Mouse (Mus musculus): ENCODE measurements at regions not wholly inside any gene's neighbourhood (a gene's known extent, or its start where the extent isn't known, plus 50 kb on each side); places are given as distances from the start of the nearest gene placed in this dataset.

GRCm38 (mm10) chr12:32273474-32273873, 65.0 kb upstream of the Pik3cg start:
- WGBS = 89% methylated on average over 1 of the region's 1 CpGs
- H3K9ac ChIP-seq (ENCODE audit: low read length) = no peak overlapping the region
- DNase-seq (ENCODE audit: low spot score, missing footprints) = no peak
- no peak overlapping the region for H3K4me3 ChIP-seq (ENCODE audit: low read depth, low read length)
- H3K4me2 ChIP-seq = no peak overlapping the region
- H3K36me3 ChIP-seq (ENCODE audit: control insufficient read depth, insufficient read depth, low read length) = no peaks in the 10 kb centered on the region
- no peaks in the 10 kb centered on the region for H3K4me1 ChIP-seq (ENCODE audit: control insufficient read depth, insufficient read depth, low read length)
- H3K27ac ChIP-seq (ENCODE audit: low read depth, low read length) = no peak overlapping the region
- H3K27me3 ChIP-seq (ENCODE audit: control insufficient read depth, insufficient read depth, low read length) = no peaks in the 10 kb centered on the region
- no peak for ATAC-seq (ENCODE audit: low FRiP score)
- no peaks in the 10 kb centered on the region; the same call in 1 of the 2 replicates for H3K9me3 ChIP-seq (ENCODE audit: control insufficient read depth, low read length)

- H3K27ac ChIP-seq (ENCODE audit: low read depth, low read length) = no peak overlapping the region
- H3K9me3 ChIP-seq (ENCODE audit: control insufficient read depth, low read length) = no peaks in the 10 kb centered on the region
- no peaks in the 10 kb centered on the region for H3K4me1 ChIP-seq (ENCODE audit: control insufficient read depth, insufficient read depth, low read length)
- 81% methylated on average over 4 of the region's 4 CpGs for WGBS
- no peak overlapping the region for H3K4me2 ChIP-seq
- H3K4me3 ChIP-seq (ENCODE audit: low read depth, low read length) = no peak overlapping the region
- DNase-seq (ENCODE audit: low spot score, missing footprints) (no peak), ATAC-seq (ENCODE audit: low FRiP score) (no peak)
- no peak overlapping the region for H3K9ac ChIP-seq (ENCODE audit: low read length)
- H3K27me3 ChIP-seq (ENCODE audit: control insufficient read depth, insufficient read depth, low read length) = no peaks in the 10 kb centered on the region
- H3K36me3 ChIP-seq (ENCODE audit: control insufficient read depth, insufficient read depth, low read length) = no peaks in the 10 kb centered on the region
Measured at GRCm38 (mm10) chr12:32279861-32280260, 71.4 kb upstream of the Pik3cg start.

DNA sequence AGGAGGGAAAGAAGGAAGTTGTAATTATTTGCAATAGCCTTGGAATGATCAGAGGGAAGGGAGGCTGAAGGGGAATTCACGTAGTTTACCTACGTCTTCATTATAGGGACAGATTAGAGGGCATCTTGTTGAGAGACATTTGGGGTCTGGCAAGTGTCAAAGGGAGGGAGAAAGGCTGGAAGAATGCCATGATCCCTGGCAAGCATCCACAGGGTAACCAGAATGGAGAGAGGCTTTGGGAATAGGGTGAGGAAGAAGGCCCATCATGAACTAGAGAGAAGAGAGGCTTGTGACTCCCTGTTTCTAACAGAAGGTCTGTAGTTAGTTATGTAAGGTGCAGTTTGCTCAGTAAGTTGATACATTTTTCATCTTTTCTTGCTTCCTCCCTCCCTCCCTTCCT, 71.8 kb upstream of the Pik3cg start:
- no peak overlapping the region for H3K27ac ChIP-seq (ENCODE audit: low read depth, low read length)
- H3K9me3 ChIP-seq (ENCODE audit: control insufficient read depth, low read length) = no peaks in the 10 kb centered on the region
- no peak overlapping the region for H3K4me3 ChIP-seq (ENCODE audit: low read depth, low read length)
- no peaks in the 10 kb centered on the region for H3K36me3 ChIP-seq (ENCODE audit: control insufficient read depth, insufficient read depth, low read length)
- H3K9ac ChIP-seq (ENCODE audit: low read length) = no peak overlapping the region
- DNase-seq (ENCODE audit: low spot score, missing footprints) (no peak), ATAC-seq (ENCODE audit: low FRiP score) (no peak)
- WGBS = 81% methylated on average over 2 of the region's 2 CpGs
- H3K27me3 ChIP-seq (ENCODE audit: control insufficient read depth, insufficient read depth, low read length) = no peaks in the 10 kb centered on the region
- H3K4me2 ChIP-seq = no peak overlapping the region
- no peaks in the 10 kb centered on the region for H3K4me1 ChIP-seq (ENCODE audit: control insufficient read depth, insufficient read depth, low read length)

DNA sequence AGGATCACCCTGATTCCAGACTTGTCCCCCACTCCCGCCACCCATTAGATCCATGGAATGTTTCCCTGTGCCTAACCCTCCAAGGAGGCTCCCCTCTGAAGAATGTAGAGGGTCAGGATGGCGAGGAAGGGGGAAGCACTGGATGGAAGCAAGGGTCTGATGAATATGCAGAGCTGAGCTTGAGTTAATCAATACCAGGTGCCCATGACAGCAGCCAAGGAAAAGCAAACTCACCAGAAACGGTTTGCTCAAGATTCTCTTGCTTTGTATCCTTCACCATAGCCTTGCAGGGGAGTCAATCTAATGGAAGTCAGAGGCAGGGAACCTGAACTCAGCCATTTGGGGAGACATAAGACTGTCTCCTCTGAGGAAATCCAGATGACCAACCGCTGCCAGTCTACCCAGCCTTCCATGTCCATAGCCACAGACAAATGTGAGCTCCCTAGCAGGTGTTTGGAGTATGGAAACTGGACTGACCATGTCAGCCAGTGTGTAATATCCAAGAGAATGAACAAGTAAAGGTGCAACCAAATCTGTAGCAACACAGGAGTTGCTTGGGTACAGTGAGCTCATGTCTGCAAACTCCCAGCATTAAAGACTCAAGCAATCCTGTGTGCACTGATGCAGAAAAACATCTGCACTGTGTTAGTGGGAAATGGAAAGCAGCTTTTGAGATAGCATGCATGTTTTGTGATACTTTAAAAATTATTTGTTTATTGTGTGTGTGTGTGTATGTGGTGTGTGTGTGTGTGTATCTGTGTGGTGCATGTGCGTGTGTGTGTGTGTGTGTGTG, 74.1 kb upstream of the Pik3cg start:
- Histone ChIP-seq H3K9ac (ENCODE audit: low read length) (no peak overlapping the region), H3K4me3 (ENCODE audit: low read depth, low read length) (no peak overlapping the region), H3K9me3 (ENCODE audit: control insufficient read depth, low read length) (no peaks in the 10 kb centered on the region), H3K27ac (ENCODE audit: low read depth, low read length) (no peak overlapping the region), H3K36me3 (ENCODE audit: control insufficient read depth, insufficient read depth, low read length) (no peaks in the 10 kb centered on the region), H3K4me2 (no peak overlapping the region), H3K27me3 (ENCODE audit: control insufficient read depth, insufficient read depth, low read length) (no peaks in the 10 kb centered on the region), H3K4me1 (ENCODE audit: control insufficient read depth, insufficient read depth, low read length) (no peaks in the 10 kb centered on the region)
- no peak for DNase-seq (ENCODE audit: low spot score, missing footprints)
- WGBS = 68% methylated on average over 5 of the region's 5 CpGs
- ATAC-seq (ENCODE audit: low FRiP score) = no peak

GRCm38 (mm10) chr12:32285039-32285438, 76.6 kb upstream of the Pik3cg start:
- H3K27ac ChIP-seq (ENCODE audit: low read depth, low read length) = no peak overlapping the region
- no peaks in the 10 kb centered on the region for H3K4me1 ChIP-seq (ENCODE audit: control insufficient read depth, insufficient read depth, low read length)
- no peak overlapping the region for H3K4me3 ChIP-seq (ENCODE audit: low read depth, low read length)
- ATAC-seq (ENCODE audit: low FRiP score) (no peak), DNase-seq (ENCODE audit: low spot score, missing footprints) (no peak)
- no peak overlapping the region for H3K4me2 ChIP-seq
- no peaks in the 10 kb centered on the region for H3K27me3 ChIP-seq (ENCODE audit: control insufficient read depth, insufficient read depth, low read length)
- 76% methylated on average over 2 of the region's 2 CpGs for WGBS
- H3K9ac ChIP-seq (ENCODE audit: low read length) = no peak overlapping the region
- no peaks in the 10 kb centered on the region for H3K36me3 ChIP-seq (ENCODE audit: control insufficient read depth, insufficient read depth, low read length)
- H3K9me3 ChIP-seq (ENCODE audit: control insufficient read depth, low read length) = no peaks in the 10 kb centered on the region

DNA sequence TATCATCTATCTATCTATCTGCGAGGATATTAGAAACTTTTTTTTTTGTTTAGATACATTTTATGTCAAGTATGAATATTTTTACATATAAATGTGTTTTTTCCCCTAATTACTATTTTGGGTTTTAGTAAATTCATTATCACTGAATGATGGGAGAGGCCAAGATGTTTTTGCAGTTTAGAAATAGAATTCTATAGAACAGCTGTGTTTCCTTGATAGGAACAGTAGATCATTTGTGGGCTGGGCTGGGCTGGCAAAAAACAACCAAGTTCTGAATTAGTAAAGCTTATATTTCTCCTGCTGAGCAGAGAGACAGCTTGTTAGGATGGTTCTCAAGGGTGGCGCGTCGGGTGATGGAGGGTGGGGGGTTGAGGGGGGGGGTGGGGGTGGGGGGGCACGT, 78.2 kb upstream of the Pik3cg start:
- ATAC-seq (ENCODE audit: low FRiP score) (no peak), DNase-seq (ENCODE audit: low spot score, missing footprints) (no peak)
- WGBS = 31% methylated on average over 5 of the region's 5 CpGs
- Histone ChIP-seq H3K27me3 (ENCODE audit: control insufficient read depth, insufficient read depth, low read length) (no peaks in the 10 kb centered on the region), H3K9ac (ENCODE audit: low read length) (no peak overlapping the region), H3K4me2 (no peak overlapping the region), H3K36me3 (ENCODE audit: control insufficient read depth, insufficient read depth, low read length) (no peaks in the 10 kb centered on the region), H3K9me3 (ENCODE audit: control insufficient read depth, low read length) (no peaks in the 10 kb centered on the region), H3K4me3 (ENCODE audit: low read depth, low read length) (no peak overlapping the region), H3K27ac (ENCODE audit: low read depth, low read length) (no peak overlapping the region), H3K4me1 (ENCODE audit: control insufficient read depth, insufficient read depth, low read length) (no peaks in the 10 kb centered on the region)

DNA sequence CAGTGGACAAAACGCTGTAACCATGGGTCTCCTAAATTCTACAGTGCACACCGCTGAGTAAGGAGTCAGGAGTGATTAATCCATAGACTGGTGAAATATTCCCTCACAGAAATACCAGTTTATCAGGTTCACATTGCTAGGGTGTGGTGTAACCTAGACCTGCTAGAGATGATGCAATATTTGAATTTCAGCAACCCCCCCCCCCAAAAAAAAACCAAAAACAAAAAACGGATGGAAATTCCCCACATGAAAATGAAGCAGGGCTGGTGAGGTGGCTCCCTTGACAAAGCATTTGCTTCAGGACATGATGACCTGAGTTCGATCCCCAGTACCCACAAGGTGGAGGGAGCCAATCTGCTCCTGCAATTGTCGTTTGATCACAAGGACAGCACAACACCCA, 82.7 kb upstream of the Pik3cg start:
- DNase-seq (ENCODE audit: low spot score, missing footprints) (no peak), ATAC-seq (ENCODE audit: low FRiP score) (no peak)
- H3K4me3 ChIP-seq (ENCODE audit: low read depth, low read length) = no peak overlapping the region
- no peaks in the 10 kb centered on the region for H3K27me3 ChIP-seq (ENCODE audit: control insufficient read depth, insufficient read depth, low read length)
- no peaks in the 10 kb centered on the region for H3K36me3 ChIP-seq (ENCODE audit: control insufficient read depth, insufficient read depth, low read length)
- WGBS = 85% methylated on average over 5 of the region's 5 CpGs
- no peaks in the 10 kb centered on the region for H3K9me3 ChIP-seq (ENCODE audit: control insufficient read depth, low read length)
- H3K9ac ChIP-seq (ENCODE audit: low read length) = no peak overlapping the region
- no peak overlapping the region for H3K27ac ChIP-seq (ENCODE audit: low read depth, low read length)
- H3K4me1 ChIP-seq (ENCODE audit: control insufficient read depth, insufficient read depth, low read length) = no peaks in the 10 kb centered on the region
- H3K4me2 ChIP-seq = no peak overlapping the region

DNA sequence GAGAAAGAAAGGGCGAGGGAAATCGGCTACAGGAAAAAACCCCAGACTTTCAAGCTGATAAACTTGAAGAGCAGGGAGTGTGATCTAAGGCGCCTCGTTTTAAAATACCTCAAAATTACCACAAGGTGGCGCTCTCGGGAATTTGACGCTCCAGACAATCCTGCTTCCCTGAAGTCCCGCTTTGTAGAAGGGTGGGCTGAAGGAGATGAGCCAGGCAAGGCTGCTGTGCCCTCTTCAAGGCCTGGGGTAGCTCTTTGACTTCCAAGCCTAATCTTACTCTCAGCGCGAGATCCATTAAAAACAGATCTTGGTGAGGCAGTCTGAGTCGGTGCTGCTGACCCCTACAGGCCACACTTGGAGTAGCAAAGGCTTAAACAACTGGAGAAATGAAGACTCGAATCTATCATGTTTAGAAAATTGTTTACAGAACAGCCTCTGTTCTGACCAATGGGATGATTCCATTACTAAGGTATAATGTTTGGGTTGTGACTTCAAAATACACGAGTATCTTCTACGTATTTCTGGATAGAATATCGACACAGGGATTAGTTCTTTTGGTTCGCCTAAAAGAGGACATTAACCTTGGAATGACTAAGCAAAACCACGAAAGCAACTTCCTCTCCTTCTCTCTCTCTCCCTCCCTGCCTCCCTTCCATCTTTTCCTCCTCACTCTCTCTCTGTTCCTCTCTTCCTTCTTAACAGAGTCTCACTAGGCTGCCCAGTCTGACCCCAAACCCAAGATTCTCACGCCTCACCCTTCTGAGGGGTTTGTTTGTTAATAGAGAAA, 83.7 kb upstream of the Pik3cg start:
- Histone ChIP-seq H3K4me2 (peak overlapping the region; percentile 24; the same call in 1 of the 2 replicates), H3K36me3 (ENCODE audit: control insufficient read depth, insufficient read depth, low read length) (no peaks in the 10 kb centered on the region), H3K4me3 (ENCODE audit: low read depth, low read length) (peak overlapping the region; percentile 17; the same call in 1 of the 2 replicates), H3K4me1 (ENCODE audit: control insufficient read depth, insufficient read depth, low read length) (no peaks in the 10 kb centered on the region), H3K27ac (ENCODE audit: low read depth, low read length) (no peak overlapping the region), H3K9me3 (ENCODE audit: control insufficient read depth, low read length) (no peaks in the 10 kb centered on the region), H3K9ac (ENCODE audit: low read length) (no peak overlapping the region), H3K27me3 (ENCODE audit: control insufficient read depth, insufficient read depth, low read length) (no peaks in the 10 kb centered on the region)
- peak; percentile 90 for ATAC-seq (ENCODE audit: low FRiP score)
- DNase-seq (ENCODE audit: low spot score, missing footprints) = peak; percentile 97
- 28% methylated on average over 18 of the region's 18 CpGs for WGBS

GRCm38 (mm10) chr12:32292749-32293128, 84.3 kb upstream of the Pik3cg start:
- DNase-seq (ENCODE audit: low spot score, missing footprints) (no peak), ATAC-seq (ENCODE audit: low FRiP score) (no peak)
- H3K4me3 ChIP-seq (ENCODE audit: low read depth, low read length) = no peak overlapping the region
- no peaks in the 10 kb centered on the region for H3K9me3 ChIP-seq (ENCODE audit: control insufficient read depth, low read length)
- WGBS = 76% methylated on average over 5 of the region's 5 CpGs
- H3K4me1 ChIP-seq (ENCODE audit: control insufficient read depth, insufficient read depth, low read length) = no peaks in the 10 kb centered on the region
- no peak overlapping the region for H3K9ac ChIP-seq (ENCODE audit: low read length)
- H3K4me2 ChIP-seq = no peak overlapping the region
- H3K36me3 ChIP-seq (ENCODE audit: control insufficient read depth, insufficient read depth, low read length) = no peaks in the 10 kb centered on the region
- no peaks in the 10 kb centered on the region for H3K27me3 ChIP-seq (ENCODE audit: control insufficient read depth, insufficient read depth, low read length)
- H3K27ac ChIP-seq (ENCODE audit: low read depth, low read length) = no peak overlapping the region

All from midbrain, embryonic 11.5 days (tissue).